Mouse (Mus musculus) CD8-positive naive resting alpha-beta T cell, adult 2 months (primary cell): Measurements from ENCODE around the gene Dcxr.
"Not testable (repeated sequence)": the region's sequence is repeated elsewhere in the genome, so short reads cannot be mapped to it uniquely, and the experiment has no call there.

Experiments used
- DNase-seq, 2 experiments: peaks; one replicate each; pipeline ENCODE4 v3.0.0; 2022; ENCODE audit warnings: low read depth in 2 of 2, low spot score in 2 of 2

Dcxr gene

DNA sequence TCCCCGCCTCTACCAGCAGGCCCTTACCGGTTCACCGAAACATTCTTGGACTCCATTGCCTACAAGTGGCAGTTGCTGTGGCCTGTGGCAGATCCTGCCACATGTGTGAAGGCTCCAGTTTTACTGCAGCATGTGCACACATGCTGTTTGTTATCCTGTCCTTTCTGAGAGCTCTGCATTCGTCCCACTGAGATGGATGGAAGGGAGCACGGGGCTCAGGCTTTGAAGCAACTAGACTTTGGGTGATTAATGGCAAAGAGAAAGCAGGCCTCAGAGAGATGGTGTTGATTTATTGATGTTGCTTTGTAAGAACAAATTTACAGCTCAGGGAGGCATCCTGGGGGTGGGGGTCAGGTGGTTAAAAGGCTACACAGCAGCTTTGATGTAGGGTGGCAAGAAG lies 16.4 kb downstream of the Dcxr start:
- DNase-seq = no peak

DNA sequence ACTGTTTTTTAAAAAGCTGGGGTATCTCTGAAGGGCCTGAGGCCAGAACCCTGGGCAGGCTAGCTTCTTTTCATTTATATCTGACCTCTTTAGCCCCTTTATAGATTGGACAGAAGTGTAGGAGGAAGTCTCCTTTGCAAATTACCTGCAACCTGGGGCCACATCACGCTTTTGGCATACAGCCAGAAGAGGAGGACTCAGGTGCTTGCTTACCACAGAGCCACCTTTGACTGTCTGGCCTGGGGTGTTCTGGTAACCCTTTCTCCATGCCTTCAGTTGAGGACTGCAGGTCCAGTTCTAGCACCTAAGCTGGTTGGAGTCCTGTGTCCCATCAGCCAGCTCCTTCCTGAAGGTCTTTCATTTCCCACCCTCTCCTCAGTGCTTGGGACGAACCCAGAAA lies 17.5 kb downstream of the Dcxr start:
- no peak for DNase-seq

DNA sequence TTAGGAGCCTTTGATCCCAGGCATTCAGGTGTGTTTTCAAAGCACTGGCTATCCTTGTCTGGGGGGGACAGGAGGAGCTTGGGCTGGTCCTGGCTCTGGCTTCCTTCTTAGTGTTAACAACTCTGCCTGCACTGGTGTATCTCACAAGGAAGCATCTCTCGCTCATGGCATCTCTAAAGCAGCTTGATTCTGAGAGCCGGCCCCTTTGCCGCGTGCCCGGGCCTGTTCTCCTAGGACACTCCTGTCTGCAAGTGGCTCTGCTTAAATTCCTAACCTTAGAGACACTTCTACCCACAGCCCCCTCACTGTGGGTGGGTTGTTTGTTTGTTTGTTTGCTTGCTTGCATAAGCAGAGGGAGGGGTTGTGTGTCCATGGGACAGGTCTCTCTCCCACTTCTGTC lies 19.1 kb downstream of the Dcxr start:
- DNase-seq = no peak

DNA sequence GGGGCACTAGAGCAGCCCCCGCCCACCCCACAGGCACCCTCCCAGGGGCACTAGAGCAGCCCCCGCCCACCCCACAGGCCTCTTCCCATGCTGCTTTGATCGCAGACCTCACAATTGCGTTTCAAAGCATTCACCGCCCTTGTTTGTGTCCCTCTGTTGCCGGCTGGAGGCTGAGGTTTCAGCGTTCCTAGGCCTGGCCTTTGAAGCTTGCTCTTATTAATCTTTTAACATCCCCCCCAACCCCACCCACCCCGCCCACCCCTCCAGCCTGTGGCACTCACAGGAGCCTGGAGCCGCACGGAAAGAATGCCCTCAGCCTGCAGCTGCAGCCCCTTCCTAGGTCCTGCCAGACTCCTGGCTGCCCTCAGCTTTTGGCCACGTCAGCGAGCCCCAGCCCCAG lies 19.9 kb downstream of the Dcxr start:
- no peak for DNase-seq

DNA sequence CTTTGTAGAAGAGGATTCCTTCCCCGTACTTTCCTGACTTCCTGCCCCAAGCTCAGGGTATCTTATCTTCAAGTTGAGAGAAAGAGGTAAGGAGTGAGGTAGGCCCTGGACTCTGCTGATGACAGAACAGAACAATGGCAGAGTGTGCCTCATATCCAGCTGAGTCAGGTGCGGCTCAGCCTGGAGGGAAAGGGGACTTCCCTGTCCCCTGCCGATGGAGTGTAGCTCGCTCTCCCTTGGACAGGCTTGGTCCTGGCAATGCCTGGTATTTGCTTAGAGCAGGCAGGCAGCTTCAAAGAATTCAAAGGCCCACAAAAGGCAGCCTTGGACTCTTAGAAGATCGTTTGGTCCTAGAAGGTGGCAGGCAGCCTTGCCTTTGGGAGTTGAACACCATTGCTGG lies 21.0 kb downstream of the Dcxr start:
- DNase-seq = no peak

DNA sequence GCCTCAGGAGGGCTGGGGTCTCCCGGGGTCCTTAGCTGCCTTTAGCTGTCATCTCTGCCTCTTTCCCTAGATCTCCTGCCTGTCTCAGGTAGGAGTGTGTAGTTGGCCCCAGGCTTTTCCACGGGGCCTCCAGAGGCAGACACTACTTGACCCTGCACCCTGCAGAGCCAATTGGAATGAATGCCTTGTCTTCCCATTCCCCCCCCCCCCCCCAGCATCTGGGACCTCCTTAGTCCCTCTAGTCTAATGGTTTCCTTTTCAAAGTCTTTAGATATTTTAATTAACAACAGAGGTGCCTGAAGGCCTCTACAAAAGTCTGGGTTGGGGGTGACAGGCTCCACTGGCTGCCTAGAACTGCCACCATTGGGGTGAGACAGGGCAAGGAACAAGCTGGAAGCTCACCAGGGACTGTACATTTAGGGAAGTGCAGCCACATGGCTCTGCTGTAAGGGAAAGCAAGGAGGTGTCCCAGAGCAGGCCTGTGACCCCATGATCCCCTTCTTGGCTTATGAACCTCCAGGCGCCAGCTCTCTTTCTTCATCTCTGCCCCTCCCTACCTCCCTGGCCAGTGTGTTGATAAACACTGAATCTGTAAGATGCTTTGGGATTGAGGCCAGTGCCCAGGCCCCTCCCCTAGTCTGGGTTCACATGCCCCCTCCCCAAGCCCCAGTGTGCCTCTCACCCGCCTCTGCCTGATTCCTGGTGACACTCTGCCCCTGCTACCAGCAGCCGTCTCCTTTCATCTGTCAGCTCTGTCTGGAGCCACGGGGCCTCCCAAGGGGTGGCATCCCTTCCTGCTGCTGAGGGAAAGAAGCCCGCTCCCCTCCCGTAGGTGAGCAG lies 22.4 kb downstream of the Dcxr start:
- DNase-seq = no peak

DNA sequence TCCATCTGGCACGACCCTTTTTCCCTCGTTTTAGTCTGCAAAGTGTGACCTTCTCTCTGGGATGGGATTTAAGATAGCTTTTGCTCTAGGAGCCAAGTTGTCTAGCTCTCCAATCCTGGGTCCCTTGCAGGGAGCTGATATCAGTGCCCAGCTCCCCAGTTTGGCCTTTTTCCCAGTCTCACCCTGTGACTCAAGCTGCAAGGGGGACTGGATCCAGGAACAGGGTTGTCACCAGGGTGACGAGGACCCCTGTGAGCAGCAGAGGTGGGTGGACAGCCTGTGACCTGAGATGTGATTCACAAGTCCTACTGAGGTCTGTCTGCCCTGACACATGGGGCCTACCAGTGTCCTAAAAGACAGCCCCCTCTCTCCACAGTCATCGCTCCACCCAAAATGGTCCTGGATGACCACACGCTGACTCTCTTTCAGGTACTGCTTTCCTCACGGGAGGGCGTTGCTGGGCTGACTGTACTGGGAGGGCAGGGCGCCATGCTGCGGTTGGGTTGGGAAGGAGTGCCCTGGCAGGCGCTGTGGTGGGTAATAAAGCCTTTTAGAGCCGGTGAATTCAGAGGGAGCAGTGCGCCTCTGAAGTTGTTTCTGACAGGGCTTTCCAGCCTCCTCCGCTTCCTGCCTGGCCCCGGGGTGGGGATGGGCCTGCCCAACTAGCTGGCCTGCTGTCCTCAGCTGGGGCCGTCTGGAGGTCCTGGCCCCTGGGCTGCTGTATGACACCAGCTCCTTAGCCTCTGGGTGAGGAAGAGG lies 23.2 kb downstream of the Dcxr start:
- no peak for DNase-seq

DNA sequence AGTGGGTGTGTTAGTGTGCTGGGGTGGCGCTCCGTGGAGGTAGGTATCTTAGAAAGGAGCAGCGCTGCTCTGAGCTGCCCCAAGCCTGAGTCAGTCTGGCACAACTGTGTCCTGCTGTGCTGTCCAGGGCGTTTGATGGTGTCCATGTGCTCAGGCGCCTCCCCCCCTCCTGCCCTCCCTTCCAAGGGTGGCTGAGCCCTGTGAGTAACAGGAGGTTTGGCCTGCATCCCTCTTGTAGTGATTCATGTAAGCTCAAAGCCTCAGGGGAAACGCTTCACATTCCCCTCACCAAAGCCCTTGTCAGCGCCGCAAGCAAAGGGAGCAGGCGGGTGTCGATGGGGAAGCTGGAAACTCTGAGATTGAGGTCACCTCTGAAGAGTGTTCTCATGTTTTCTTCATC lies 29.3 kb downstream of the Dcxr start:
- no peak for DNase-seq

DNA sequence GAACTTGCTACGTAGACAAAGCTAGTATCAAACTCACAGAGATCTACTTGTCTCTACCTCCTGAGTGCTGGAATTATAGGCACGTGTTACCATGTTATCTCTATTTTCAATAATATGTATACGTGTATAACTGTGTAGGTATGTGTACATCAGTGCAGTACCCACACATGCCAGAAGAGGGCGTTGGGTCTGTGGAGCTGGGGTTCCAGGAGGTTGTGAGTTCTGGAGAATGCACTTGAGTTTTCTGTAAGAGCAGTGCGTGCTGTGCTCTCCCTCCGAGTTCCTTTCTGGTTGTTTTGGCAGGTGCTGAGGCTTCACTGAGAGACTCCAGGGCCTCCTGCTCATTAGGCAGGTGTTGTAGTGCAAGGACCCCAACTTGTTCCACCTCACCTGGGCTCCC lies 30.5 kb downstream of the Dcxr start:
- DNase-seq = no peak

DNA sequence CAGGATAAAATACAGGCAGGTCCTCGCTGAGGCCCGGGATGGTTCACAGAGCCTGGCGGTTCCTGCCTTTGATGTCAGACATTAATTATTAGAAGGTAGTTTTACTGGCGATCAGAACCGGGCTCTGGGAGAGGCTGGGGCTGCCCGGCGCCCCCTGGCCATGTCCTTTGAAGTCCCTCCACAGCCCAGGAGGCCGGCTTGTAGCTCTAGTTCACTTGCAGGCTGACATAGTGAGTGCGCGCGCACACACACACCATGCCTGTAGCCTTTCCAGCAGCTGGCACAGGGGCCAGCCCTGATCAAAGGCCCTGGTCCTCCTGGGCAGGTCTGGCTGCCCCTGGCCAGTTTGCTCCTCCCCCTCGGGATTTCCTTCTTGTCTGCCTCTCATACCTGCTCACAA lies 31.4 kb downstream of the Dcxr start:
- no peak for DNase-seq

DNA sequence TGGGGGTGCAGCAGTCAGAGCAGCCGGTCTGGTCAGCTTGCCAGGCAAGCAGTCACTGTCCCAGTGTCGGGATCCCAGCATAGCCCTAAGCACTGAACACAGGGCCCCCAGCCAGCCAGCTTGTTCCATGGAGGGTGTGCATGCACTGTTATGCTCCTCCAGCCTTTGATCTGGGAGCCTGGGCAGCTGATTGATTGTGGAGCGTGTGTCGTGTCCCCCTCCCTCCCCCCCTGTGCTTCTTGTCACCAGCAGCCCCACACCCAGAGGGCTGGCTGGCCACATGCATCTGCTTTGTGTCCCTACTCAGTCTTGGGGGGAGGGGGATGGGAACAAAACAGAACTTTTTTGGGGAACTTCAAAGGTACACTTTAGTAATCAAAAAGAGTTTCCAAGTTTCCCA lies 31.9 kb downstream of the Dcxr start:
- DNase-seq = no peak

DNA sequence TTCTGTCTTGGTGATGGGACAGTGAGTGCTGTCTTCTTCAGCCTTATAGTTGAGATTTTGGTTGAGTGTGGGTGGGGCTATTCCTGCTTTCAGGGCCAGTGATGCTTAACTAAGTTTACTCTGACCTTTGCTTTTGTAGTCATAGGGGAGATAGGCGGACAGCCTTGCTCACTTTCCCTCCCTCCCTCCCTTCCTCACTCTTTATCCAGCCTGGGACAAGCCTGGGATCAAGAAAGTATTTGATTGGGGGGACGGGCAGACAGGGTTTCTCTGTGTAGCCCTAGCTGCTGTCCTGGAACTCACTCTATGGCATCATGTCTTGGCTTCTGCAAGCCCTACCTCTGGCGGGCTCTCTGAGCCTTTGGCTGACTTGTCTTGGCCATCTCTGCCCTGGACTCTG lies 33.6 kb downstream of the Dcxr start:
- no peak for DNase-seq

DNA sequence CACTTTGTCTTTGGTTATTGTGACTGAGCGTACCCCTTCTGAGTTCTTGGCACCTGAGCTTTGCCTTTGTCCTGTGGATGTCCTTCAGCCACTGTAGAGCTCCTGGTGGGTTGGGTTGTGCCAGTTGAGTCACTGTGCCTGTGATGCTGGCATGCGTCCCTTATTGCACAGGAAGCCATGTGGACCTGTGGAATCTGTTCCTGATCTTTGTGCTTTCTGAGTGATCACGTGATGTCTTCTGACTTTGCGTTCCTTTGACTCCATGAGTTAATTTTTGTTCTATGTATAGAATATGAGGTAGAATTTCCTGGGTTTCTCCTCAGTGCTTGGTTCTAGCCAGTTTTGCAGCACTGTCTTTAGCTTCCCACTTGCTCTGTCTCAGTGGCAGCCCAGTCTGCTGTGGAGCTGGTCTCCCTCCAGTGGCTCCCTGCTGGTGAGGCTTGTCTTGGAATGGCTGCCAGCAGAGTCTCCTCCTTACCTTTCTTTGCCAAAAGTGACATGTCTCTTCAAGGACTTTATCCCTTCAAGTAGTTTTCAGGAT lies 34.5 kb downstream of the Dcxr start:
- no peak for DNase-seq

DNA sequence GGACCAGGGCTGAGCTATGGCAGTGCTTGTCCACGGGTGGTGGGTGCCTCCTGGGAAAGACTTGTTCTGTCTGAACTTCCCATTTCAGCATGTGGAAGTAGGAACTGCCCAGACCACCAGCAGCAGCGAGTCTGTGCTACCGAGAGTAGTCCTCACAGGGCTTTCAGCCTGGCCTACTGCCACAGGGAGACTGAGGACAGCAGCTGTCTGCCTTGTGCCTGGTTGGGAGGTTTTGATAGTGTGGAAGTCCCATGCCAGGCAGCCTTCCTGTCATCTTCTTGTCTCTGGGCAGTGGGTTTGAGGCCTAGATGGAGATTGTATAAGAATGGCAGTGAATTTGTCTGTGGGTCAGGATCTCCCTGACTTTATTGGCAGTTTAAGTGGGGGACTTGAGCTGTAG lies 37.7 kb downstream of the Dcxr start:
- DNase-seq = no peak

DNA sequence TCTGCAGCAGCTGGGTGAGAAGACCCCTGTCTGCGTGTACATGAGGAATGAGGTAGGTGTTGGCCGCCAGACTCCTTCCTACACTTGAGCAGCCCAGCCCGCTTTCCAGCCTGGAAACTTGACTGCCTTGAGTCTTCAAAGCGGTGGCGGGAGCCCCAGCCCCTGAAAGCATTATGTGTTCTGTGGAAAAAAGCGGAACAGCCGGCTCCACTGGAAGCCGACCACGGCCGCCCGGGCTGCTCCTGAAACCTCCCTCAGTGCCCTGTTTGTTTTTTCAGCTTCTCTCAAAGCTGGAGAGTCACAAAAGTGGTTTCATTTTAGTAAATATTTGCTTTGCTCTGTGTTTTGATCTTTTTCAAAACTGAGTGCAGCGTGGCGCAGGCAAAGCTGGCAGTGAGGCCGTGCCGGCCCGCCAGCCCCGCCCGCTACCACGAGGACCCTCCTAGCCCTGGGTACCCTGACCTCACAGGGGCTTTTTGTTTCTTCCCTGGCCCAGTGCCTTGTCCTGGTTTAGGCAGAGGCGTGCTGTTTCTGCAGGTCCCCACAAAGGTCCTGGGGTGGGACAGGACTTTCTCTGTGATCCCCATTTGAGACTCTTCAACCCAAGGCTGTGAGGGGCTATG lies 40.3 kb downstream of the Dcxr start:
- no peak for DNase-seq

DNA sequence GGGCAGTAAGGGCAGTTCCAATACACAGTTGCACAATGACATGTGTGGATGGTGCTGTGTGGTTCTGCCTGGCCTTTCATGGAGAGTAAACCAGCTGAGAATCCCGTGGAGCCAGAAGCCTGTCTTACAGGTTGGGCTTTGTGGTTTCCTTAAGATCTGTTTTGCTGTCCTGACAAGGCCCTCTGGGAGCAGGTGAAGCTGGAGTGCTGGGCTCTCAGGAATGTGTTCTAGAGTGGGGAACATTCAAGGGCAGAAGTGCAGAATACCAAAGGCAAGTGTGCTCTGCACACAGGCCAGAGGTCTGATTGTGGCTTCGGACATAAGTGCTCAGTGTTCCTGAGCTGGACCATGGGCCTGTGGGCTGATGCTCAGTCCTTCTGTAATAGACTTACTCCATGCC lies 42.4 kb downstream of the Dcxr start:
- no peak for DNase-seq

DNA sequence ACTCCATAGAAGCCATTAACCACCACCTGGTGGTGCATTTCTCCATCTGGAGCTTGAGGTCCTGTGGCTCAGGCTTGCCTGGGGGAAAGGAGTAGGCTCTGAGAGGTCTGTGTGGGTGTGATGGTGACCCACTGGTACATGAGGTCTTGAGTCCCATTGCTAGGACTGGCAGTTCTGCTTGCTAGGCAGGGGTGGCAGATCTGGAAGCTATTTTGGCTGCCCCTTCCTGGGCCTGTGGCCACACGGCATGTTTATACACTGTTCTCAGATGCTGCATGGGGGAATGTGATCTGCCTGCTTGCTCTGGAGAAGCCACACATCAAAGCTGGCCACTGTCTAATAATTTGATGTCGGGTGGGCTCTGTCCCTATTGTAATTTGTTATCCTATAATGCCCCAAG lies 43.0 kb downstream of the Dcxr start:
- DNase-seq = no peak

DNA sequence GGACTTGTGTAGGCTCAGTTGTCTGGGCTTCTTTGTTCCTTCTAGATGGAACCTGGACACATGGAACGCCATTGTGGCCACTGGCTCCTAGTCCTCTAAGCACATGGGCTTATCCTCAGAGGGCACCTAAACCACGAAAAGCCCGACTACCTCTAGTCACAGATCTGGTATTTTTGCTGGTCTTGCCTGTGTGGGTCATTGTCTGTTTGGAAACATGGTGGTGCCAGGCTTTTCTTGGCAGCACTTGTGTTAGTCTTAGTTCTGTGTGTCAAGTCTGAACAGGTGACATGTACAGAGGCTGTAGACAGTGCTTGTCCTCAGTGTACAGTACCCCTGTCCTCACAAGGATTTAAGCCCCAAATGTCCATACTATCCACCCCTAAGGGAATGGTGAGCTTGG lies 43.5 kb downstream of the Dcxr start:
- DNase-seq = no peak

DNA sequence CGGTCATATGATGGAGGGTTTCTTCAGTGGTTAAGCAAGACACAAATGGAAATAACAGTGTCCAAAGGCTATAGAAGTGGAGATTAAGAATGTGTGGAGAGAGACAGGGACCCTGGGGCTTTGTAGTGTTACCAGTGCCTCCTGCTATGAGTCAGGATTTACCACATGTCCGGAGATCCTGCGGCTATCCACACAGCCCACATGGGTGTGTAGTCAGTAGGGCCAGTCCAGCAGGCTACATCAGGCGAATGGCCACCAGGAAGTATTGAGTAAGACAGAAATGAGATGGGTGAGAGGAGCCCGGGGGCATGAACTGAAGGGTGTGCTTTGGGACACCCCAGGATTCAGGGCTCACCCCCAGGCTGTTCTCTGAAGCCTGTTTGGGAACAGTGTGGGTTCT lies 44.4 kb downstream of the Dcxr start:
- DNase-seq = no peak

DNA sequence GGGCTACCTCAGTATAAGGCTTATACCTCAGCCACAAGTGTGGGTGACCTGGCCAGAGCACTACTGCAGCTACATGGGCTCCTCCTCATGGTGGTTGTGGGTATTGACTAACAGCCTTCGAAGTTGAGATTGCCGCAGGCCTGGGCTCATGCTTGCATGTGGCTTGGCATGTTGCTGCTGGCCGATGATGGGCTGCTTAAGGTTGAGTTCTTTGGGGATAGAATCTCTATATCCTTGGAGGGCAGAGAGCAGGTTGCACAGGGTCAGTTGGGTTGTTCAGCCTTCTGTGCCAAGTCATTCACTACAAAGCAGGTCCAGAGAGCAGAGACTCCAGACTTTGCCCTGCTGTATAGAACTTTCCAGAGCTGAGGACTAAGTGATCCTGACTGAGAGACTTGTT lies 47.2 kb downstream of the Dcxr start:
- DNase-seq = no peak

DNA sequence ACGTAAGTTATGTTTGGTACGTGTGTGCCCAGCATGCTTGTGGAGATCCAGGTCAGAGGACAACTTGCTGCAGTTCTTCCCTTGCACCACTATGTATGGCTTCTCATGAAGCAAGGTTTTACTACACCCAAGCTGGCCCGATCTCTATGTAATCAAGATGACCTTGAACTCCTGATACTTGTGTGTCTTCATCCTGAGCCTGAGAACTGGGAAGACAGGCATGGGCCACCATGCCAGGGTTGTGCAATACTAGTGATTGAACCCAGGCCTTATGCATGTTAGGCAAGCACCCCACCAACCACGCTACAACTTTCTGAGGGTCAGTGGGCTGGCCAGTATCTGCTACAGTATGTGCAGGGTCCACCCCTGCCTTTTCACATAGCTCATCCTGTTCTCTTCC lies 50.1 kb downstream of the Dcxr start:
- DNase-seq = no peak

DNA sequence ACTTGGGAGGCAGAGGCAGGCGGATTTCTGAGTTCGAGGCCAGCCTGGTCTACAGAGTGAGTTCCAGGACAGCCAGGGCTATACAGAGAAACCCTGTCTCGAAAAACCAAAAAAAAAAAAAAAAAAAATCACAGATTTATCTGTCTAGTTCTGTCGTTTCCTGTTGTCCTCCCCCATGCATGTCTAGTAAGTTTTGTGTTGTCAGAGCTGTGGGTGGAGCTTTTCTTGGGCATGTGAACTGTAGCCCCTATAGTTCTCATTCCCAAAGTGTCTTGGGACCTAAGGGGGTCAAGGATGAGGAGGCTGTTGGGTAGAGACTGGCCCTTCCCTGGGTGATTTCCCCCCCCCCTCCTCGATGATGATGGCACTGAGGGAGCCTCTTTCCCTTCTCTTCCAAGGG lies 51.2 kb downstream of the Dcxr start:
- DNase-seq = not testable (repeated sequence)
